In the genomic region with DNA sequence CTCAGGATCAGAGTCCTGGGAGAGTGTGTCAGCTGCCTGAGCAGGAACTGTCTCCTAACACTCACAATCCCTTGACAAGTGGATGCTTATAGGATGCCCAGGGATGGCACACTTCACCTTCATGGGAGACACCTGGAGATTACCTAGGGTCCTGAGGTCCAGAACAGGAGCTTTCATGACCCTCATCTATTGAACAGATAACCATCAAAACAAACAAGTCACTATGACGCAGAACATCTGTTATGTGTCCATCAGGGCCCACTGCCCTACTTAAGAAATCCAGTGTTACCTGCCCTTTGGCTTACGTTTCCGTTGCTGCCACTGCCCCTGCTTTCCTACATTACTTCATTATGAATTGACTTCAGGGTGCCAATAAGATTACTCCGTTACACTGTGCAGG, we compare ENCODE assay signal across 32 mouse cellular contexts. TPM values are rescaled to one million over a fixed set of nuclear protein-coding genes. Genes with fewer than 3 reads are reported as not detected.
DNase-seq lines count a peak whose midpoint lies in the region; ATAC-seq lines count a peak whose summit lies in the region.
"Had no signal": no experiment of that assay in that cellular context is flagged by ENCODE, and none has a peak within 500 bp of the region (broad histone marks: within the 10 kb centered on the region; RNA-seq: fewer than 3 reads in every experiment).

No protein-coding gene starts in this region.

- H3K36me3 ChIP-seq in limb, embryonic 15.5 days: no peaks in the 10 kb centered on the region
- no peaks in the 10 kb centered on the region for H3K36me3 ChIP-seq in limb, embryonic 10.5 days
- H3K36me3 ChIP-seq in heart, embryonic 16.5 days (ENCODE audit: control insufficient read depth, insufficient read depth): no peaks in the 10 kb centered on the region
- H3K36me3 ChIP-seq: embryonic facial prominence, embryonic 10.5 days; embryonic facial prominence, embryonic 15.5 days; forebrain, embryonic 12.5 days; hindbrain, embryonic 15.5 days; liver, embryonic 15.5 days; midbrain, embryonic 13.5 days; neural tube, embryonic 13.5 days had no signal

- H3K27ac ChIP-seq in limb, embryonic 15.5 days: no peak overlapping the region
- no peak overlapping the region for H3K27ac ChIP-seq in limb, embryonic 10.5 days
- H3K27ac ChIP-seq in heart, embryonic 16.5 days (ENCODE audit: low read length): no peak overlapping the region
- H3K27ac ChIP-seq: embryonic facial prominence, embryonic 10.5 days; embryonic facial prominence, embryonic 15.5 days; forebrain, embryonic 12.5 days; hindbrain, embryonic 15.5 days; liver, embryonic 15.5 days; macrophage; midbrain, embryonic 13.5 days; neural tube, embryonic 13.5 days had no signal

- H3K9me3 ChIP-seq in limb, embryonic 15.5 days: no peaks in the 10 kb centered on the region
- H3K9me3 ChIP-seq in limb, embryonic 10.5 days (replicated peaks): no peaks in the 10 kb centered on the region
- H3K9me3 ChIP-seq in heart, embryonic 16.5 days (replicated peaks; ENCODE audit: control insufficient read depth, low read length): no peaks in the 10 kb centered on the region
- H3K9me3 ChIP-seq: embryonic facial prominence, embryonic 10.5 days; embryonic facial prominence, embryonic 15.5 days; forebrain, embryonic 12.5 days; hindbrain, embryonic 15.5 days; liver, embryonic 15.5 days; midbrain, embryonic 13.5 days; neural tube, embryonic 13.5 days had no signal

- no peaks in the 10 kb centered on the region; the same call in 1 of the 2 replicates for H3K4me1 ChIP-seq in limb, embryonic 15.5 days
- no peaks in the 10 kb centered on the region for H3K4me1 ChIP-seq in limb, embryonic 10.5 days
- H3K4me1 ChIP-seq in heart, embryonic 16.5 days (ENCODE audit: control insufficient read depth, insufficient read depth, low read length): no peaks in the 10 kb centered on the region
- H3K4me1 ChIP-seq: embryonic facial prominence, embryonic 15.5 days; hindbrain, embryonic 15.5 days; liver, embryonic 15.5 days; neural tube, embryonic 13.5 days had no signal

- H3K27me3 ChIP-seq in limb, embryonic 15.5 days: no peaks in the 10 kb centered on the region
- no peaks in the 10 kb centered on the region for H3K27me3 ChIP-seq in limb, embryonic 10.5 days (ENCODE audit: low read depth, poor library complexity, severe bottlenecking)
- H3K27me3 ChIP-seq in heart, embryonic 16.5 days (ENCODE audit: control insufficient read depth, insufficient read depth, low read length): no peaks in the 10 kb centered on the region
- H3K27me3 ChIP-seq: CH12.LX; embryonic facial prominence, embryonic 15.5 days; forebrain, embryonic 12.5 days; hindbrain, embryonic 15.5 days; liver, embryonic 15.5 days; midbrain, embryonic 13.5 days; neural tube, embryonic 13.5 days had no signal

- H3K4me2 ChIP-seq in limb, embryonic 15.5 days: 0 out of 2 replicates have a peak overlapping the region, but pooled peaks have one; percentile 8
- peak overlapping the region; percentile 47 for H3K4me2 ChIP-seq in heart, embryonic 16.5 days (ENCODE audit: low read depth, low read length)
- H3K4me2 ChIP-seq: embryonic facial prominence, embryonic 15.5 days; forebrain, embryonic 12.5 days; hindbrain, embryonic 15.5 days; liver, embryonic 15.5 days; midbrain, embryonic 13.5 days; neural tube, embryonic 13.5 days had no signal

- no peak overlapping the region for H3K9ac ChIP-seq in limb, embryonic 15.5 days
- H3K9ac ChIP-seq in heart, embryonic 16.5 days (ENCODE audit: low read length): no peak overlapping the region
- H3K9ac ChIP-seq: embryonic facial prominence, embryonic 15.5 days; forebrain, embryonic 12.5 days; forebrain, postnatal 0 days; hindbrain, embryonic 15.5 days; liver, embryonic 15.5 days; midbrain, embryonic 13.5 days; neural tube, embryonic 13.5 days had no signal

- 74% methylated on average over 4 of the region's 4 CpGs for WGBS in limb, embryonic 15.5 days
- 91% methylated on average over 4 of the region's 4 CpGs for whole genome bisulfite sequencing in limb, embryonic 10.5 days
- 71% methylated on average over 4 of the region's 4 CpGs for WGBS in heart, embryonic 16.5 days

- no peak for ATAC-seq in limb, embryonic 15.5 days (ENCODE audit: insufficient number of reproducible peaks, low FRiP score, low TSS enrichment, low read depth)
- ATAC-seq in heart, embryonic 16.5 days (replicated peaks; ENCODE audit: extremely low read depth, insufficient read depth, low FRiP score): no peak
- ATAC-seq: activated CD4-positive, CD25-positive, alpha-beta regulatory T cell, adult 4 months; forebrain, postnatal 0 days; inflammation-experienced regulatory T-cells, adult 6 months; midbrain, embryonic 13.5 days had no signal

- peak; percentile 17 for DNase-seq in gastrocnemius, adult 18-20 months (ENCODE audit: low spot score)
- no peak for DNase-seq in gastrocnemius, postnatal 4 days (ENCODE audit: low spot score in 2 of 2)
- peak; percentile 30 for DNase-seq in heart, adult 8-10 months (ENCODE audit: low spot score)
- no peak for DNase-seq in heart, postnatal 4 days
- DNase-seq in limb, embryonic 10.5 days (ENCODE audit: low spot score): no peak
- no peak for DNase-seq in left cerebral cortex, adult 8-10 months (ENCODE audit: low spot score in 2 of 2)
- DNase-seq: adrenal gland, adult 2 months; adrenal gland, postnatal 36 days; cerebellum, adult 2 months; cerebellum, postnatal 14 days; forebrain, postnatal 0 days; gastrocnemius, postnatal 36 days; kidney, adult 11 months; kidney, postnatal 14 days; thymus, postnatal 25 days had no signal

- no peak overlapping the region for H3K4me3 ChIP-seq in limb, embryonic 15.5 days
- no peak overlapping the region for H3K4me3 ChIP-seq in limb, embryonic 10.5 days
- H3K4me3 ChIP-seq in heart, embryonic 16.5 days (ENCODE audit: low read length): peak overlapping the region; percentile 18
- H3K4me3 ChIP-seq: embryonic facial prominence, embryonic 10.5 days; embryonic facial prominence, embryonic 15.5 days; forebrain, embryonic 12.5 days; hindbrain, embryonic 15.5 days; liver, embryonic 15.5 days; midbrain, embryonic 13.5 days; neural tube, embryonic 13.5 days had no signal

RNA-seq across cellular contexts. Expression of gene Ecm2, which starts 1.2 kb away (rescaled TPM):
- total RNA-seq in gastrocnemius, adult 18-20 months (2021): 1 to 10 TPM; 6.7 to 9.3 TPM
- 10 to 100 TPM; 11.7 to 14.8 TPM for total RNA-seq in gastrocnemius, postnatal 4 days (2021)
- 10 to 100 TPM; 10.8 to 14.2 (median 11.6) TPM for total RNA-seq in heart, adult 8-10 months (2022)
- 10 to 100 TPM; 13.2 to 13.8 TPM for total RNA-seq in heart, postnatal 4 days (2021)
- polyA plus RNA-seq in limb, embryonic 15.5 days (2015; fragmentation: Nextera tagmentation; extraction: Ambion mirVana): 4.0 and 7.2 TPM in 2 replicates
- 0.21 and 0.45 TPM in 2 replicates for polyA plus RNA-seq in limb, embryonic 10.5 days (2016; fragmentation: Nextera tagmentation; extraction: Ambion mirVana)
- polyA plus RNA-seq in heart, embryonic 16.5 days (2015; fragmentation: Nextera tagmentation; extraction: Ambion mirVana): 5.0 and 5.8 TPM in 2 replicates
- total RNA-seq in left cerebral cortex, adult 8-10 months (2022): 1 to 10 TPM; 2.5 to 3.1 (median 2.9) TPM
- total RNA-seq: megakaryocyte-erythroid progenitor cell, adult 5-6 weeks had no signal
- polyA plus RNA-seq: macrophage had no signal

RNA-seq across cellular contexts. Expression of gene Tes3-ps, which starts 12.7 kb away (rescaled TPM):
- total RNA-seq in gastrocnemius, adult 18-20 months (2021): 1 to 10 TPM; 1.4 to 1.6 TPM
- 1 to 10 TPM; 1.6 to 1.8 TPM for total RNA-seq in gastrocnemius, postnatal 4 days (2021)
- 1 to 10 TPM in 2 of 4 experiments, under 1 TPM in 2; 0.73 to 1.3 (median 1.0) TPM for total RNA-seq in heart, adult 8-10 months (2022)
- total RNA-seq in heart, postnatal 4 days (2021): 1 to 10 TPM; 1.4 TPM
- 0.72 and 0.88 TPM in 2 replicates for polyA plus RNA-seq in limb, embryonic 15.5 days (2015; fragmentation: Nextera tagmentation; extraction: Ambion mirVana)
- 1.0 and 1.5 TPM in 2 replicates for polyA plus RNA-seq in limb, embryonic 10.5 days (2016; fragmentation: Nextera tagmentation; extraction: Ambion mirVana)
- 0.74 and 1.1 TPM in 2 replicates for polyA plus RNA-seq in heart, embryonic 16.5 days (2015; fragmentation: Nextera tagmentation; extraction: Ambion mirVana)
- total RNA-seq in left cerebral cortex, adult 8-10 months (2022): 1 to 10 TPM; 1.5 to 2.4 (median 2.0) TPM
- polyA plus RNA-seq: adrenal gland, adult 2 months had no signal

RNA-seq across cellular contexts. Expression of gene Aspn, which starts 38.5 kb away (rescaled TPM):
- total RNA-seq in gastrocnemius, adult 18-20 months (2021): 10 to 100 TPM in 1 of 2 experiments, 1 to 10 TPM in 1; 7.6 to 14.9 TPM
- total RNA-seq in gastrocnemius, postnatal 4 days (2021): 100 to 1,000 TPM; 194 to 215 TPM
- 10 to 100 TPM in 3 of 4 experiments, 1 to 10 TPM in 1; 8.3 to 17.7 (median 15.3) TPM for total RNA-seq in heart, adult 8-10 months (2022)
- total RNA-seq in heart, postnatal 4 days (2021): 100 to 1,000 TPM in 1 of 2 experiments, 10 to 100 TPM in 1; 86.9 to 101 TPM
- polyA plus RNA-seq in limb, embryonic 15.5 days (2015; fragmentation: Nextera tagmentation; extraction: Ambion mirVana): 159 and 242 TPM in 2 replicates
- polyA plus RNA-seq in limb, embryonic 10.5 days (2016; fragmentation: Nextera tagmentation; extraction: Ambion mirVana): 0.14 and 0.18 TPM in 2 replicates
- 32.2 and 45.0 TPM in 2 replicates for polyA plus RNA-seq in heart, embryonic 16.5 days (2015; fragmentation: Nextera tagmentation; extraction: Ambion mirVana)
- total RNA-seq in left cerebral cortex, adult 8-10 months (2022): under 1 TPM; 0.50 to 0.97 (median 0.67) TPM
- total RNA-seq: CH12.LX; ES-E14; hematopoietic stem cell, adult 5-6 weeks; megakaryocyte-erythroid progenitor cell, adult 5-6 weeks had no signal
- polyA plus RNA-seq: liver, adult 2 months; macrophage had no signal

Comparison
In these comparisons a context has a peak if more than half of its experiments do, and no peak if none do; other contexts are left out.
1. DNase-seq: peak in gastrocnemius, adult 18-20 months (single experiment) and heart, adult 8-10 months (single experiment); none in gastrocnemius, postnatal 4 days (0 of 2), heart, postnatal 4 days (single experiment), limb, embryonic 10.5 days (single experiment) and left cerebral cortex, adult 8-10 months (0 of 2).
2. RNA of gene Aspn, which starts 38.5 kb away (total RNA-seq): 194 to 215 TPM in gastrocnemius, postnatal 4 days and 86.9 to 101 TPM in heart, postnatal 4 days; 8.3 to 17.7 TPM in heart, adult 8-10 months, 7.6 to 14.9 TPM in gastrocnemius, adult 18-20 months and 0.50 to 0.97 TPM in left cerebral cortex, adult 8-10 months; every median in the first group is over 4 times any median in the second.